Mouse (Mus musculus): ENCODE data around the gene Gimap8. TPM values are rescaled to one million over a fixed set of nuclear protein-coding genes. Genes with fewer than 3 reads are reported as not detected.
"Not testable (repeated sequence)": the region's sequence is repeated elsewhere in the genome, so short reads cannot be mapped to it uniquely, and the experiment has no call there.

Gimap8 gene
- polyA plus RNA-seq, 1 experiment = 0.21 TPM

DNA sequence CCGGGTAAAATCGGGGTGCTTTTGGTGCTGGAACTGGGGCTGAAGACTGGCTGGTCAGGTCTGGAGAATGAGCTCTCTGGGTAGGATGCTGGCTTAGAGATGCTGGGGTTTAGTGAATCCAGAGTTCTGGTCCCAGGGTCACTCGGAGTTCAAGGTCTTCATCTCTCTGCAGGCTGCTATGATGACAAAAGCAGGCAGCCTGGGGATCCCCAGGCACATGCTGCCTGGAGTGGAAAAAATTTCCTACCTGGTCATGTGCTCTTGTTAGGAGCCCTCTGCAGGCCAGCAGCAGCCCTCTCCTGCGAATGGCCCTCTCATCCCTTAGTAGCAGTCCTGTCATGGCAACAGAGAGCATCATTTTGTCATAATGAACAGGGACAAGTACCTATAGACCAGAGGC lies 33.6 kb upstream of the Gimap8 start:
- H3K27ac ChIP-seq (ENCODE audit: control insufficient read depth, insufficient read depth, low read depth, low read length) = no peak overlapping the region
- no peak for TF ChIP-seq POLR2A (IDR thresholded peaks at IDR 0.05; ENCODE audit: control insufficient read depth, low read depth, low read length)
- TF ChIP-seq CTCF (IDR thresholded peaks at IDR 0.05; ENCODE audit: control insufficient read depth, insufficient read depth, insufficient replicate concordance, low read depth, low read length) = no peak
- H3K4me1 ChIP-seq (ENCODE audit: control insufficient read depth, insufficient read depth, low read length) = no peaks in the 10 kb centered on the region
- no peaks in the 10 kb centered on the region for H3K27me3 ChIP-seq (ENCODE audit: control insufficient read depth, insufficient read depth, low read length)
- no peaks in the 10 kb centered on the region for H3K36me3 ChIP-seq (ENCODE audit: control insufficient read depth, insufficient read depth, low read length)
- peak overlapping the region; percentile 82 for H3K4me3 ChIP-seq (ENCODE audit: control insufficient read depth, low read depth, low read length)

DNA sequence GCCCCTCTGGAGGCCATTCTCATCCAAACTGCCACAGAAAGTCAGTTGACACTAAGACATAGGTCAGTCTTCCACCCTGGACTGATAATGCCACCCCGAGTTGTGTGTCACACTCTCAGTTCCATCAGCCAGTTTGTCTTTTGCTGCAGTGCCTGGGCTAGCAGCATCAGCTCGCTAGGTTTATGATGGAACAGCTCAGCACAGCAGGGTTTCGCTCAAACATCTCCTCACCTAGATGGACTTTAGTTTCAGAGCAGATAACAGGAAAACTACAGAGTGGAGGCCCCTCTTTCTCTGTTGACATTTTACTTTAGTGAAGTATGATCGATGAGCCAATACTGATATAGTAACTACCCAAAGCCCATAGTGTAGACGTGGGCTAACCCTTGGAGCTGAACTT lies 32.3 kb upstream of the Gimap8 start:
- Histone ChIP-seq H3K4me1 (ENCODE audit: control insufficient read depth, insufficient read depth, low read length) (peaks cover 6% of the 10 kb centered on the region; the same call in 1 of the 2 replicates), H3K4me3 (ENCODE audit: control insufficient read depth, low read depth, low read length) (peak overlapping the region; percentile 2; the same call in 1 of the 2 replicates), H3K27ac (ENCODE audit: control insufficient read depth, insufficient read depth, low read depth, low read length) (no peak overlapping the region), H3K36me3 (ENCODE audit: control insufficient read depth, insufficient read depth, low read length) (no peaks in the 10 kb centered on the region), H3K27me3 (ENCODE audit: control insufficient read depth, insufficient read depth, low read length) (no peaks in the 10 kb centered on the region)
- TF ChIP-seq CTCF (IDR thresholded peaks at IDR 0.05; ENCODE audit: control insufficient read depth, insufficient read depth, insufficient replicate concordance, low read depth, low read length) (no peak), POLR2A (IDR thresholded peaks at IDR 0.05; ENCODE audit: control insufficient read depth, low read depth, low read length) (no peak)

DNA sequence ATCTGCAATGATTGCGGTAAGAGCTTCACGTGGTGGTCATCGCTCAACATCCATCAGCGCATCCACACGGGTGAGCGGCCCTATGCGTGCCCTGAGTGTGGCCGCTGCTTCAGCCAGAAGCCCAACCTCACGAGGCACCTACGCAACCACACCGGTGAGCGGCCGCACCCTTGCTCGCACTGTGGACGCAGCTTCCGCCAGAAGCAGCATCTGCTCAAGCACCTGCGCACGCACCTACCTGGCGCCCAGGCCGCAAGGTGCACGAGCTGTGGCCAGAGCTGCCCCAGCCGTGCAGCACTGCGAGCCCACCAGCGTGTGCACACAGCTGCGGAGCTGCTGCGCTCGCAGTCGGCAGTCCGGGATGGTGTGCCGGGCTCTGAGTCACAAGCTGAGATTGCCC lies 27.0 kb upstream of the Gimap8 start:
- H3K36me3 ChIP-seq (ENCODE audit: control insufficient read depth, insufficient read depth, low read length) = no peaks in the 10 kb centered on the region
- no peak overlapping the region for H3K27ac ChIP-seq (ENCODE audit: control insufficient read depth, insufficient read depth, low read depth, low read length)
- no peaks in the 10 kb centered on the region for H3K27me3 ChIP-seq (ENCODE audit: control insufficient read depth, insufficient read depth, low read length)
- TF ChIP-seq CTCF (IDR thresholded peaks at IDR 0.05; ENCODE audit: control insufficient read depth, insufficient read depth, insufficient replicate concordance, low read depth, low read length) = no peak
- TF ChIP-seq POLR2A (IDR thresholded peaks at IDR 0.05; ENCODE audit: control insufficient read depth, low read depth, low read length) = 0 out of 2 replicates have a peak, but pooled peaks have one; percentile 6
- peaks cover 15% of the 10 kb centered on the region for H3K4me1 ChIP-seq (ENCODE audit: control insufficient read depth, insufficient read depth, low read length)
- peak overlapping the region; percentile 8 for H3K4me3 ChIP-seq (ENCODE audit: control insufficient read depth, low read depth, low read length)

DNA sequence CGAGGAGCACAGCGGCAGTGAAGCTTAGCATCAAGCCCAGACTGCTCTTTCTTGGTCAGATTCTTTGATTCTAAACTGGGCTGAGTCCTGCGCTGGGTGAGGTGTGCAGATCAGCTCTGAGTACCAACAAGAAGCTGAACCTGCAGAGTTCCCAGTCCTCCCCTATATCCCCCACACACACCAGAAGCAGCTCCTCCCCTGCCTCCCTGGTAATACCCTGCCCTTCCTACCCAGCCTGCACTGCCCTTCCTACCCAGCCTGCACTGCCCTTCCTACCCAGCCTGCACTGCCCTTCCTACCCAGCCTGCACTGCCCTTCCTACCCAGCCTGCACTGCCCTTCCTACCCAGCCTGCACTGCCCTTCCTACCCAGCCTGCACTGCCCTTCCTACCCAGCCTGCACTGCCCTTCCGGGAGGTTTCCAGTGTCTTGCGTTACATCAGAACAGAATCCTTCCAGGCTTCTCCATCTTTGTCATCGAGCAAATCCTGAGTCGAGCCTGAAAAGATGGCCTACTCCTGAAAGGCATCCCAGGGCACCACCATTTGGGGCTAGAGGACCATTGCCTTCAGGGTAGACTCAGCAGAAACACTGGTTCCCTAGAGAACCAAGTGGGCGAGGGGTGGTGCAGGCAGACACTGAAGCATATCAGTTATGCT lies 24.7 kb upstream of the Gimap8 start:
- not testable (repeated sequence) for H3K27ac ChIP-seq (ENCODE audit: control insufficient read depth, insufficient read depth, low read depth, low read length); H3K36me3 ChIP-seq (ENCODE audit: control insufficient read depth, insufficient read depth, low read length); H3K4me3 ChIP-seq (ENCODE audit: control insufficient read depth, low read depth, low read length); H3K27me3 ChIP-seq (ENCODE audit: control insufficient read depth, insufficient read depth, low read length)
- H3K4me1 ChIP-seq (ENCODE audit: control insufficient read depth, insufficient read depth, low read length) = peaks cover 15% of the 10 kb centered on the region

DNA sequence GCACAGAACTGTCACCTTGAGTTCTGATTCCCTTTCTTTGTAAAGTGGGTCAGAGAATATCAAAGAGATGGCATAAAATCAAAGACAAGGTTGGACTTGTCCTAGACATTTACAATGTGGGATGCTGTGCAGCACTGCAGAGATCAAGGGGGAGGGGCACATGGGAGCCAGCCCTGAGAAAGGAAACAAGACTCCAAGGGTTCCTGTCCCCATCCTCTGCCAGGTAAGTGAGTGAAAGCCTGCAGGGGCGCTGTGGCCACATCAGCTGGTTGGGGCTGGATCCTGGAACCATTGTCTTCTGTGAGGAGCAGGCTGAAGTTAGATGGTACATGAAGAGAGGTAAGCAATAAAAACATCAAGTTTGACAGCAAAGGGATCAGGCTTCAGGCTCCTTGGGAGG lies 23.6 kb upstream of the Gimap8 start:
- Histone ChIP-seq H3K27me3 (ENCODE audit: control insufficient read depth, insufficient read depth, low read length) (no peaks in the 10 kb centered on the region), H3K4me1 (ENCODE audit: control insufficient read depth, insufficient read depth, low read length) (peaks cover 15% of the 10 kb centered on the region), H3K36me3 (ENCODE audit: control insufficient read depth, insufficient read depth, low read length) (no peaks in the 10 kb centered on the region), H3K27ac (ENCODE audit: control insufficient read depth, insufficient read depth, low read depth, low read length) (no peak overlapping the region), H3K4me3 (ENCODE audit: control insufficient read depth, low read depth, low read length) (no peak overlapping the region)
- TF ChIP-seq CTCF (IDR thresholded peaks at IDR 0.05; ENCODE audit: control insufficient read depth, insufficient read depth, insufficient replicate concordance, low read depth, low read length) (no peak), POLR2A (IDR thresholded peaks at IDR 0.05; ENCODE audit: control insufficient read depth, low read depth, low read length) (no peak)

DNA sequence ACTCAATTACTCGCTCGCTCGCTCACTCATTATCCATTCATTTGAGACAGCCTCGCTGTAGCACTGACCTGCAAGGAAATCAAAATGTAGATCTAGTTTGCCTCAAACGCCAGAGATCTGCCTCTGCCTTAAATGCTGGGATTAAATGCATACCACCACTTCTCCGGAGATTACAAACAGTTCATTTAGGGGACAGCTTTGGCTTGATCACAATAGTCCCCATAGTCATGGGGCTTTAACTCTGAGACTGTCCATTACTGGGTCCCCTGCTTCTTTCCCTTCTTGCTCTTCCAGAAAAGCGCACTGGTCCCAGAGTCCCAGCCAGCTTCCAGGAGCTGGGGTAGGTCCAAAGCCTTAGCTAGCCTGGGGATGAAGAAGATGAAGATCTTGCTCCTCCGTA lies 20.6 kb upstream of the Gimap8 start, which contains the start of gene AI854703:
Gene AI854703 (plus strand): TSS at position 301 of the 400 bp plus-strand sequence.
- TF ChIP-seq POLR2A (IDR thresholded peaks at IDR 0.05; ENCODE audit: control insufficient read depth, low read depth, low read length) (no peak), CTCF (IDR thresholded peaks at IDR 0.05; ENCODE audit: control insufficient read depth, insufficient read depth, insufficient replicate concordance, low read depth, low read length) (no peak)
- Histone ChIP-seq H3K27ac (ENCODE audit: control insufficient read depth, insufficient read depth, low read depth, low read length) (no peak within 1 kb of the TSS), H3K4me3 (ENCODE audit: control insufficient read depth, low read depth, low read length) (peak within 1 kb of the TSS; percentile 39), H3K27me3 (ENCODE audit: control insufficient read depth, insufficient read depth, low read length) (no peaks in the 10 kb centered on the region), H3K36me3 (ENCODE audit: control insufficient read depth, insufficient read depth, low read length) (no peaks in the 10 kb centered on the region), H3K4me1 (ENCODE audit: control insufficient read depth, insufficient read depth, low read length) (peaks cover 9% of the 10 kb centered on the region)

DNA sequence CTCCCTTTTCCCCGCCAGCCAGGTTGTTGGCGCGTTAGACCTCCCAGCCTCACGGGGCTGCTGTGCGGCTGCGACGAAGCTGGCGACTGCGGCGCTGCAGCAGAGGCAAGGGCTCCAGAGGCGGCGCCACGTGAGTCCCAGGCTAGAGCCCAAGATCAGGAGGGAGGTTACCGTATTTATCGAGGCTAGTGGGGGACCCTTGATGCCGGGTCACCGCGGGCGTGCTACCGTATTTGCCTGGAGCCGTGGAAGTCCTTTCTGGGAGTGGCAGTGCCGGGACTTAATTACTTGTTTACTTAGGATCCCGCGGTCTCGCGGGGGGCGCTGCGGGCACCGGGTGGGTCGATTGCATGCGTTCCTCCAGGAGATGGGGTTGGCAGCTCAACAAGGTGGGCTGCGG lies 20.1 kb upstream of the Gimap8 start:
- Histone ChIP-seq H3K36me3 (ENCODE audit: control insufficient read depth, insufficient read depth, low read length) (no peaks in the 10 kb centered on the region), H3K27me3 (ENCODE audit: control insufficient read depth, insufficient read depth, low read length) (no peaks in the 10 kb centered on the region), H3K4me3 (ENCODE audit: control insufficient read depth, low read depth, low read length) (peak overlapping the region; percentile 39), H3K4me1 (ENCODE audit: control insufficient read depth, insufficient read depth, low read length) (peaks cover 9% of the 10 kb centered on the region), H3K27ac (ENCODE audit: control insufficient read depth, insufficient read depth, low read depth, low read length) (no peak overlapping the region)
- no peak for TF ChIP-seq POLR2A (IDR thresholded peaks at IDR 0.05; ENCODE audit: control insufficient read depth, low read depth, low read length)
- TF ChIP-seq CTCF (IDR thresholded peaks at IDR 0.05; ENCODE audit: control insufficient read depth, insufficient read depth, insufficient replicate concordance, low read depth, low read length) = no peak
